Mouse (Mus musculus) forebrain, embryonic 10.5 days (tissue): ENCODE data around the gene Robo2. TPM values are rescaled to one million over a fixed set of nuclear protein-coding genes. Genes with fewer than 3 reads are reported as not detected.

Experiments
- DNase-seq: peaks from one replicate; pipeline ENCODE4 v3.0.0-alpha.2; 2017; ENCODE audit warnings: low spot score; ENCODE audit errors: extremely low spot score
- H3K27ac ChIP-seq: fragments of 300-500 bp; sonication (generic); 2 replicates; pipeline ENCODE4 v1.5.1; 2016; ENCODE audit warnings: mild to moderate bottlenecking
- H3K27me3 ChIP-seq: fragments of 300-500 bp; sonication (generic); 2 replicates; pipeline ENCODE4 v1.6.1; 2016; ENCODE audit warnings: mild to moderate bottlenecking; ENCODE audit not compliant: poor library complexity, severe bottlenecking
- H3K36me3 ChIP-seq: fragments of 300-500 bp; sonication (generic); replicated peaks from 2 replicates; pipeline ENCODE4 v1.6.1; 2016; ENCODE audit warnings: mild to moderate bottlenecking, moderate library complexity
- H3K4me1 ChIP-seq: fragments of 300-500 bp; sonication (generic); 2 replicates; pipeline ENCODE4 v1.6.1; 2016
- H3K4me3 ChIP-seq: fragments of 300-500 bp; sonication (generic); 2 replicates; pipeline ENCODE4 v1.5.1; 2016; ENCODE audit warnings: mild to moderate bottlenecking, moderate library complexity
- H3K9me3 ChIP-seq: fragments of 300-500 bp; sonication (generic); 2 replicates; pipeline ENCODE4 v1.6.1; 2016; ENCODE audit warnings: mild to moderate bottlenecking, moderate library complexity
- WGBS: fragments of 180-500 bp; shearing (Covaris S2); methylation state at CpG from one replicate; pipeline ENCODE4 v1.1.7; 2016; 5-methylcytosine and 5-hydroxymethylcytosine counted together
- polyA plus RNA-seq: library from polyadenylated mRNA; unstranded; fragments of >200 nt; fragmentation: Nextera tagmentation; extraction: Ambion mirVana; gene quantifications from 2 replicates; pipeline ENCODE4 v1.2.1, GENCODE M21; 2016

Gene Robo2
- polyA plus RNA-seq, 1 experiment from 2014 or later: 14.4 TPM

DNA sequence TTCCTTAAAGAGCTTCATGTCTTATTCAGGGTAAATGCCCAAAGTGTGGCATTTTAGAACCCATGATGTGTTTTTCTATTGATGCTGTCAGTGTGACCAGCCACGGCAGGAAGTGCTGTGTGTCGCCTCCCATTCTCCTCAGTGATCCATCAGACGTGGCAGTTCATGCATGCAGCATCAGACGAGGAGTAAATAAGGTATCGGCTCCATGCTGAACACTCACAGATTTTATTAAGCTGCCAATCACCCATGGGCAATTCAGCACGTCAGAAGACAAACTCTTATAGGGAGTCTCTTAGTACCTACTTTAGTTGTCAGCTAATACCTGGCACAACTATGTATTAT lies 104.1 kb downstream of the Robo2 start:
- H3K4me1 ChIP-seq: peaks cover 5% of the 10 kb centered on the region; the same call in 1 of the 2 replicates
- no peak overlapping the region for H3K4me3 ChIP-seq
- DNase-seq: no peak
- H3K27me3 ChIP-seq: no peaks in the 10 kb centered on the region
- WGBS: 72% methylated on average over 6 of the region's 6 CpGs
- H3K9me3 ChIP-seq: no peaks in the 10 kb centered on the region
- no peak overlapping the region for H3K27ac ChIP-seq
- H3K36me3 ChIP-seq: no peaks in the 10 kb centered on the region

GRCm38 (mm10) chr16:74306876-74307542 lies 104.6 kb downstream of the Robo2 start:
- H3K27ac ChIP-seq: no peak overlapping the region
- 78% methylated on average over 5 of the region's 5 CpGs for WGBS
- no peak for DNase-seq
- H3K36me3 ChIP-seq: no peaks in the 10 kb centered on the region
- peaks cover 5% of the 10 kb centered on the region; the same call in 1 of the 2 replicates for H3K4me1 ChIP-seq
- no peak overlapping the region for H3K4me3 ChIP-seq
- no peaks in the 10 kb centered on the region for H3K9me3 ChIP-seq
- H3K27me3 ChIP-seq: no peaks in the 10 kb centered on the region

- no peaks in the 10 kb centered on the region for H3K36me3 ChIP-seq
- H3K4me3 ChIP-seq: no peak overlapping the region
- WGBS: 89% methylated on average over 8 of the region's 8 CpGs
- peaks cover 8% of the 10 kb centered on the region; the same call in 1 of the 2 replicates for H3K4me1 ChIP-seq
- no peak for DNase-seq
- no peak overlapping the region for H3K27ac ChIP-seq
- H3K9me3 ChIP-seq: no peaks in the 10 kb centered on the region
- H3K27me3 ChIP-seq: no peaks in the 10 kb centered on the region
These were observed 123.7 kb downstream of the Robo2 start for GRCm38 (mm10) chr16:74287878-74288277.

- H3K9me3 ChIP-seq: no peaks in the 10 kb centered on the region
- no peak overlapping the region for H3K27ac ChIP-seq
- H3K4me1 ChIP-seq: no peaks in the 10 kb centered on the region
- no peak for DNase-seq
- H3K36me3 ChIP-seq: no peaks in the 10 kb centered on the region
- H3K4me3 ChIP-seq: no peak overlapping the region
- 85% methylated on average over 6 of the region's 6 CpGs for WGBS
- no peaks in the 10 kb centered on the region for H3K27me3 ChIP-seq
These were observed 129.1 kb downstream of the Robo2 start for GRCm38 (mm10) chr16:74282549-74282948.

- DNase-seq: no peak
- WGBS: 55% methylated on average over 3 of the region's 3 CpGs
- H3K27ac ChIP-seq: no peak overlapping the region
- H3K9me3 ChIP-seq: no peaks in the 10 kb centered on the region
- no peak overlapping the region for H3K4me3 ChIP-seq
- H3K27me3 ChIP-seq: no peaks in the 10 kb centered on the region
- no peaks in the 10 kb centered on the region for H3K36me3 ChIP-seq
- peaks cover 7% of the 10 kb centered on the region; the same call in 1 of the 2 replicates for H3K4me1 ChIP-seq
These were observed 134.6 kb downstream of the Robo2 start for GRCm38 (mm10) chr16:74276855-74277573.

DNA sequence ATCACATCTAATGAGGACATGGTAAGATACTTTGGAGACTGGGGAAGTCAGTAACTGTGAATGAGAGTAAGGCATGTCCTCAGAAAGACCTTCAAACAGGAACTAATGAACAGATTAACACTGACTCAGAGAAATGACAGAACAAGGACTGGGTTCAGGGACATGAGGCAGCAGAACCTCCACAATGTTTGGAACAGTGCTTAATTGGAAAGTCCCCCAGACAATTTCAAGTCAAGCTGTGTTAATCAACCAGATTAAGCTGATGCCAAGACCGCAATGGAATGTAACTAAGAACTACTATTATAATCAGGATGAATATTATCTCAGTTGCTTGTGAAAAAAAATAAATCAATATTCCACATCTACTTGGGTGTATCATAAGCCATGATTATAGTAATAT lies 137.0 kb downstream of the Robo2 start:
- Histone ChIP-seq H3K4me1 (peaks cover 7% of the 10 kb centered on the region; the same call in 1 of the 2 replicates), H3K9me3 (no peaks in the 10 kb centered on the region), H3K4me3 (no peak overlapping the region), H3K27me3 (no peaks in the 10 kb centered on the region), H3K27ac (no peak overlapping the region), H3K36me3 (no peaks in the 10 kb centered on the region)
- WGBS: 77% methylated on average over 1 of the region's 1 CpGs
- no peak for DNase-seq

DNA sequence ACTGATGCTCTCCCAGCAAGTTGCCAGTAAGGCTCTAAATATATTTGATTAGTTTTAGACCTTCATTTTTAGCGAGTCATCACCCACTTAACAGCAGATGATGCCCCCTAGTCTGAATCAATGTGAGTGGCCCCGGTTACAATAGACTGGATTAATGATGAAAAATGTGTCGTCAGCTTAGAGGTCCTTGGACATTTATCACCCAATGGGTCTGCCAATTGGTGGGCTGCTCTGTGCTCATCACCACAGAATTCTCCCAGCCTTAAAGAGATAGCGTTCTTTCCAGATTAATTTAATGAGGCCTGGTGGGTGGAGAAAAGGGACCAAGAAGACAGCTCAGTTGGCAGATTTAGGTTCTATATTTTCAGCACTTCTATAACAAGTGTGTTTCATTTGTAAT lies 138.6 kb downstream of the Robo2 start:
- WGBS: 83% methylated on average over 4 of the region's 4 CpGs
- H3K36me3 ChIP-seq: no peaks in the 10 kb centered on the region
- no peak overlapping the region for H3K27ac ChIP-seq
- H3K4me1 ChIP-seq: peaks cover 7% of the 10 kb centered on the region; the same call in 1 of the 2 replicates
- DNase-seq: no peak
- H3K9me3 ChIP-seq: no peaks in the 10 kb centered on the region
- H3K4me3 ChIP-seq: no peak overlapping the region
- no peaks in the 10 kb centered on the region for H3K27me3 ChIP-seq

DNA sequence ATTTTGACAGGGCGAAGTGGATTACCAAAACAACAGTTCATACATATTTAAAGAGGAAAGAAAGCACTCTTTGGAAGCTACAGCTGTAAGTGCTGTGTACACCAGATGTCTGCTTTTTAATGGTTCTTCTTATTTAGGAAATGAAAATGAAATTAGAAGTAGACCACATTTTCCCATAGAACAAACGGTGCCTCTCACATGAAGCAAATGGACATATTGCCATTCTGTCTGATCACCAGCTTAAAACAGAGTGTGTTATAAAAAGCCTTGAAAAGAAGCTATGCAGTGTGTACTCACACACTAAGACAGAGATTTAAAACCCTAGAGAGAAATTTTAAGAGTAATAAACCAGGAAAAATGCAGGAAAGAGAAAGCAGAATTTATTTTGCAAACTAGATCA lies 153.4 kb downstream of the Robo2 start:
- Histone ChIP-seq H3K36me3 (no peaks in the 10 kb centered on the region), H3K27ac (no peak overlapping the region), H3K9me3 (no peaks in the 10 kb centered on the region), H3K4me3 (no peak overlapping the region), H3K27me3 (no peaks in the 10 kb centered on the region), H3K4me1 (no peaks in the 10 kb centered on the region)
- no peak for DNase-seq
- 88% methylated on average over 2 of the region's 2 CpGs for WGBS

DNA sequence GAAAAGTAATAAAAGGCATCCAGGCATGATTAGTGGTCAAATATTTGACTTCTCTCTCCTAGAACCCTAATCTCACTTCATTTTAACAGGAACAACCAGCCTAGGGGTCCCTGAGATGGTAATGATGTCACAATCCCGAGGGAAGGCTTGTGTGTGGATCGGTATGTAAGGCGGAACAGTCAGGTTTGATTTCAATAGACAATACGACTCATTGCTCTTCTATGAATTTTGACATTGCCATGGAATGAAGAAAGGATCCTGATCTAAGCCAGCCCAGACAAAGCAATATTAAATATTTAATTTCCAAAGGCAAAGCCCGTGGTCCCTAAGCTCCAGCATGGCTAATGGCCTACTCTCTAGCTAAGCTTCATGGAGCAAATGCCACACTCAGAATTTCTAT lies 167.2 kb downstream of the Robo2 start:
- no peaks in the 10 kb centered on the region for H3K4me1 ChIP-seq
- H3K4me3 ChIP-seq: no peak overlapping the region
- H3K27ac ChIP-seq: no peak overlapping the region
- no peaks in the 10 kb centered on the region for H3K36me3 ChIP-seq
- no peaks in the 10 kb centered on the region for H3K9me3 ChIP-seq
- no peaks in the 10 kb centered on the region for H3K27me3 ChIP-seq
- DNase-seq: no peak
- WGBS: 93% methylated on average over 5 of the region's 5 CpGs

DNA sequence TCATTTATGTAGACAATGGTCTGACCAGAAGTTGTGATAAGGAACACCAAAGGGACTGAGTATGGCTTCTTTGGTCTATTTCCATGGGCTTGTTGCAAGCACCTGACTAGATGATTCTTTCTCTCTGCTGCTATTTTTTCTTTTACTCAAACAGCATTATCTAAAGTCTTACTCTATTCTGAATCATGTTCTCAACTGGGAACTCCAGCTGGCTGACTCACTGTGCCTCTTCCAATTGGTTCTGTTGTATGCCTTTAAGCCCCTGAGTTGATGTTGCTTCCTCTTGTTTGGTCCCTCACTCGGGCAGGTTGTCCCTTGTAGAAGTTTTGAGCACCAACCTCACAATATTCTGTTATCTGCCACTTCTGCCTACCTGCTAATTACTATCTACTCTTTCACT lies 170.1 kb downstream of the Robo2 start:
- no peak overlapping the region for H3K4me3 ChIP-seq
- no peak overlapping the region for H3K27ac ChIP-seq
- H3K27me3 ChIP-seq: no peaks in the 10 kb centered on the region
- 86% methylated on average over 1 of the region's 1 CpGs for WGBS
- no peaks in the 10 kb centered on the region for H3K4me1 ChIP-seq
- DNase-seq: no peak
- no peaks in the 10 kb centered on the region for H3K36me3 ChIP-seq
- H3K9me3 ChIP-seq: no peaks in the 10 kb centered on the region

GRCm38 (mm10) chr16:74237411-74237930 lies 174.2 kb downstream of the Robo2 start:
- no peak overlapping the region for H3K27ac ChIP-seq
- peaks cover 8% of the 10 kb centered on the region for H3K4me1 ChIP-seq
- DNase-seq: no peak
- H3K36me3 ChIP-seq: no peaks in the 10 kb centered on the region
- H3K4me3 ChIP-seq: no peak overlapping the region
- H3K9me3 ChIP-seq: no peaks in the 10 kb centered on the region
- 92% methylated on average over 2 of the region's 2 CpGs for WGBS
- H3K27me3 ChIP-seq: no peaks in the 10 kb centered on the region

DNA sequence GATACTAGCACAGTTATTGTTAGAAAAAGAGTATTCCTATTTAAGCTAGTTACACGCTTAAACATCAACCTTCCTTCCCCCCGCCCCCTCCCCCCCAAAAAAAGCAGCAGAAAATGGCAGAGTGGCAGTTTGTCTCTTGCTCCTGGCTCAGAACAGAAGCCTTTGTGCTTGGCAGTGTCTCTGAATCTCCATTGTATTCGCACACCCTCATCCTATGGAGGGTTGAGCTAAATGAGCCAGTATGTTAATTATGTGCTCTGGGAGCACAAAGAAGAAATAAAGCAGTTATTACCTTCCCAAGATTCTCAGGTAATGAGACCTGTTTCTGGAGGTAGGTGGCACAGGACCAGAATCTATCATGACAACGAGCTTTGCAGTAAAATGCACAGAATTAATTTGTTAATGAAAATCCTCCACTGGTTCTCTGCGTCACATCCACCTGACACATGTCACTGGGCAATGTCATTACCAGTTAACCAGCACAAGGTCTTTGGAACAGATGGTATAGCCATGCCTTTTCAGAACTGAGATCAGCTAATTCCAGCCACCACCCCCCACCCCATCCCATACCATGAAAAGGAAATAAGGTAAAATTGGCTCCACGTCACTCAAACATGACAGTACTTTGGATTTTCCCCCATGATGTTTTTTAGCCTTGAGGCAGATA lies 177.1 kb downstream of the Robo2 start:
- DNase-seq: no peak
- Histone ChIP-seq H3K4me3 (no peak overlapping the region), H3K36me3 (no peaks in the 10 kb centered on the region), H3K27me3 (no peaks in the 10 kb centered on the region), H3K9me3 (no peaks in the 10 kb centered on the region), H3K4me1 (peaks cover 8% of the 10 kb centered on the region), H3K27ac (no peak overlapping the region)
- 70% methylated on average over 6 of the region's 6 CpGs for WGBS

DNA sequence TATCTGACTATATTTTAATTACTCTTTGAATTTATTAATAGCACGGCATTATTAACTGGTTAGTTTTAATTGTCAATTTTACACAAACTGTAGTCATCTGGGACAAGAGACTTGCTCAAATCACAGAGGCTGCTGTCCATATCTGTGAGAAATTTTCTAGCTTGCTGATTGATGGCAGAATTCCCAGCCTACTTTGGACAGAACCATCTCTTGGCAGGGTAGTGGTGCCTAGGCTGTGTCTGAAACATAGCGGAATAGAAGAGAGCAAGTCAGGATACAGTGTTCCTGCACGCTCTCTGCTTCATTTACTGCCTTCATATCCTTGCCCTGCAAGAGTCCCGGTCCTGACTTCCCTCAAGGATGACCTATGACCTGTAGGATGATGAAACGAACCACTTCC lies 178.0 kb downstream of the Robo2 start:
- WGBS: 80% methylated on average over 5 of the region's 5 CpGs
- H3K27ac ChIP-seq: no peak overlapping the region
- no peaks in the 10 kb centered on the region for H3K36me3 ChIP-seq
- no peak for DNase-seq
- peaks cover 8% of the 10 kb centered on the region for H3K4me1 ChIP-seq
- H3K4me3 ChIP-seq: no peak overlapping the region
- H3K9me3 ChIP-seq: no peaks in the 10 kb centered on the region
- no peaks in the 10 kb centered on the region for H3K27me3 ChIP-seq
